Mouse (Mus musculus) bone marrow macrophage, adult 2 months (primary cell): ENCODE measurements around the gene Gm20708.

Experiments used
- CTCF ChIP-seq: IDR thresholded peaks from 2 replicates; pipeline ENCODE4 v1.5.1; 2012; ENCODE audit warnings: low read depth, mild to moderate bottlenecking, low read length, moderate library complexity
- POLR2A ChIP-seq: IDR thresholded peaks from 2 replicates; pipeline ENCODE4 v1.6.1; 2012; ENCODE audit warnings: mild to moderate bottlenecking, low read depth, low read length, borderline replicate concordance

DNA sequence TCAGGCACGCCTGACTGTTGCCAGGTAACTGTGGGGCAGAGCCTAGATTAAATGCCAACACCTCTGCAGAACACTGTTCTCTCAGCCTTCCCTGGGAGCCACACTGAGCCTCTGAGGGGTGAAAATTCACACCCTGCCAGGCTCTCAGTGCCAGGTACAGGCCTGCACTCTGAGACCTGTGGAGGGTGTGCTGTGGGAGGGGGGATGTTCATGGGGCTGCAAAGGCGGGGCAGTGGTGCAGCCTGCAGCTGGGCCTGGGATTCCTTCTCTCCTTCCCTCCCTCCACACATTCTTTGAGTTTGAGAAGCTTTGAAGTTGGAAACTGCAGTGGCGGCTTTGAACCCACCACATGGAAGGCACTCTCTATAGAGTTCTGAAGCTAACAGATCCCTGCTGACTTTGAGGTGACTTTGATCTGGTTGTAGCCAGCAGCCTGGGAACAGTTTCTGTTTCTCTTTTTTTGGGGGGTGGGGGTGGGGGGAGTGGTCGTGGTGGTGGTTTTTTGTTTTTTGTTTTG is 15.4 kb upstream of the Gm20708 start:
- TF ChIP-seq CTCF (no peak), POLR2A (no peak)
